Mouse (Mus musculus): Measurements from ENCODE around the gene Dip2b. TPM values are rescaled to one million over a fixed set of nuclear protein-coding genes. Genes with fewer than 3 reads are reported as not detected.

Dip2b gene
- total RNA-seq, 2 experiments from 2014 or later: 6.1 to 10.6 TPM

DNA sequence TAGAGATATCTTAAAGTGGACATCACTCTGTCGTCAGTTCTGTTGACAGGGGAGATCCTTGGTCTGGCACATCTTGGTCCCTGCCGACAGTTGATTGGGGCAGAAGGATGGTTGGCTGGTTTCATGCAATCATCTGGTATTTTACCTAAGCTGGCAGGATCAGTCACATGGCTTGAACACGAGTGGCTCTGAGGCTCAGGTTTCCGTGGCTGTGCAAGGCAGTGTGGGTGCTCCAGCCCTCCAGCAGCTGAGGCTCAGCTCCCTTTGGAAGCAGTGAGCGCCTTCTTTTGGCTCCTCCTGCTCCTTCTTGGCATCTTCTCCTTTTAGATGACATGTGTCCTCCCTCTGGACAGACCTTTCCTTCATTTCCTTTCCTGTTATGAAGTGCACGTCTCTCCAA lies 7.1 kb downstream of the Dip2b start:
- ATAC-seq (replicated peaks; ENCODE audit: low FRiP score, low TSS enrichment, poor library complexity, severe bottlenecking): no peak

DNA sequence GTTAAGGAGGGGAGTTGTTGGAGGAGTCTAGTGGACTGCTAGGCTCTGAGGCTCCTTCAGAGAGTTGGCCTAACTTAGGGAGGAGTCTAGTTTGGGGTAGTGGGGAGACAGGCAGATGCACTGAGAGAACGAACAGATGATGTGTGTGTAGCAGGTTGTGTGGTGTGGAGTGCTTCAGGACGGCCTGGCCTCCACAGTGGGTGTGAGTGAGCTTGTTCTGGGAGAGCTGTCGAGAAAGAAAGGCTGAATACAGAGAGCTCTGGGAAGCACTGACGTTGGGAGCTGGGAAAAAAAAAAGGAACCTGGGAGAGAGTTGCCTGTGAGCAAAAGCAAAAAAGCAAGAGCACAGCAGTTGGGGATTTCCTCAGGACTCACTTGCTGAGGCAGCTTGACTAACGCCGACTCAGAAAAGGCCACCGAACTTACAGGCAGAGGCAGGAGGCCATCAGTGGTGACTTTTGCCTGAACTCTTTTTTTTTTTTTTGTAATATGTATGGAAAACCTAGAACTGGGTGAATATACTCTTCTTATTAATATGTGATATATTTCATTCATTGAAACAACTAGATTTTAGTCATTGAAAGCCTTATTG lies 11.1 kb downstream of the Dip2b start:
- no peak for ATAC-seq (replicated peaks; ENCODE audit: low FRiP score, low TSS enrichment, poor library complexity, severe bottlenecking)

DNA sequence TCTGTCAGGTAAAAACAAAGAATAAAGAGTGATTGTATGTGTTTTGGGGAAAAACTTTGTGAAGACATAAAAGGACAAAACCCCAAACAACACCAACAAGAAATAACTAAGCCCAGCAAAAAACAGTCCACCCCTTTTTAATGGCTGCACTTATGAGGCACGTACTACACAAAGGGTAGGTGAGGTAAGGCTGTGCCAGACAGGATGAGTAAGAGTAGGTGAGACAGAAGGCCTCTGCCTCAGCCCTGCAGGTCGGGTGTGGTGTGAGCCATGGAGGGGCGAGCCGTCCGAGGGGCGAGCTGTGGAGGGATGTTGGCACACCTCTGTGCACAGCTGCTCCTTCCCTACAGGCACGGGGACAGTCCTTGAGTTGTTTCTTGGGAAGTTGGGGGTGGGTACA lies 12.5 kb downstream of the Dip2b start:
- ATAC-seq (replicated peaks; ENCODE audit: low FRiP score, low TSS enrichment, poor library complexity, severe bottlenecking): no peak

DNA sequence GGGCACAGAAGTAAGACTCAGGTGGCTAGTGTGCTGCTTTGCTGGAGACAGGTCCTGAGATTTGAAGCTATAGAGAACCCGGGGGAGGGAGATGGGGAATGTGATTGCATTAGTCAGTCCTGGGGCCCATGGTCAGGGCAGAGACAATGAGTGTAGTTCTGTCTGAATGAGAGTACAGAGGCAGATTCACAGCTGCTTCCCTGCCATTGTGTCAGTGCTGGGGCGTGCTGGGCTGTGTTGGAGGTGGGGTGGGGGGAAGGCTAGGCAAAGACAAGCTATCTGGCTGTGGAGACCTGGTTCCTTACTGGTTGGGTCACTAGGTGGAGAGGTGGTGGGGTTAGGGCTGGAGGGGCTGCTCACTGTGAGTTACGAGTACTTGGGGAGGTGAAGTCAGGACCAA lies 14.3 kb downstream of the Dip2b start:
- ATAC-seq (replicated peaks; ENCODE audit: low FRiP score, low TSS enrichment, poor library complexity, severe bottlenecking): no peak

DNA sequence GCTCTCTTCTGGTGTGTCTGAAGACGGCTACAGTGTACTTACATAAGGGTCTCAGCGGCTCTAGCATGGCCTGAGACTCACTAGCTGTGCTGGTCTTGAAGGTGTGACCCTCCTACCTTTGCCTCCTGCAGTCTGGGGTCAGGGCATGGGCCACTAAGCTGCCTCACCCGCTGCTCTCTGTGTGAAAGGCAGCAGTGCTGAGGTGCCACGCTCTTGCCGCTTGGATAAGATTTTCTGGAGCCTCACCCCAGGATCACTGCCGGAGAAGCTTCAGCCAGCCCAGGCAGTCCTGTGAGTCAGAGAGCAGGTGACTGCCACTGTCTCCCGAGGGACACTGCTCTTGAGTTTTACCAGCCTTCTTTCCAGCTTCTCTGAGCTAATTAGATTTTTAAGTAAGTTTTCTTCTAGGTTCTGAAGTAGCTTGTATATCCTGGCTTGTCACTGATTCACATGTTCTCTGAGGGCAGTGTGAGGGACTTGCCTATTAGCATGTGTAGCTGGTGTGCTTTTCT lies 18.0 kb downstream of the Dip2b start:
- no peak for ATAC-seq (replicated peaks; ENCODE audit: low FRiP score, low TSS enrichment, poor library complexity, severe bottlenecking)

DNA sequence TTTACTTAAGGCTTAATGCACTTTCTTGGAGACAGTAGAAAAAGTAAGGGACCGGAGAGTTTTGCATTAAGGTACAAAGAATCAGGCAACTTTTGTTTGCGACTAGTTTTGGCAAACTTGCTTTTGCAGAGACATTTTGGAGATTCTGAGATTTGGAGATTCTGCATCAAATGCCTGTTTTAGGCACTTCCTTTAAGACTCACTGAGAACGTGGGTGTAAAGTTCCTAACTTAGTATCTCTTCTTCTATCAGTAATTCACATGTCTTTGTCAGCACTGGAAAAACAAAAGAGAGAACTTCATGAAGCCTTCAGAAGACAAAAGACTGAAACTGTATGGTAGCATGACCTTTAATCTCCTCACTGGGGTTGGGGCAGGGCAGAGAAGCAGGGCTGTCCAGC lies 19.2 kb downstream of the Dip2b start:
- ATAC-seq (replicated peaks; ENCODE audit: low FRiP score, low TSS enrichment, poor library complexity, severe bottlenecking): no peak

DNA sequence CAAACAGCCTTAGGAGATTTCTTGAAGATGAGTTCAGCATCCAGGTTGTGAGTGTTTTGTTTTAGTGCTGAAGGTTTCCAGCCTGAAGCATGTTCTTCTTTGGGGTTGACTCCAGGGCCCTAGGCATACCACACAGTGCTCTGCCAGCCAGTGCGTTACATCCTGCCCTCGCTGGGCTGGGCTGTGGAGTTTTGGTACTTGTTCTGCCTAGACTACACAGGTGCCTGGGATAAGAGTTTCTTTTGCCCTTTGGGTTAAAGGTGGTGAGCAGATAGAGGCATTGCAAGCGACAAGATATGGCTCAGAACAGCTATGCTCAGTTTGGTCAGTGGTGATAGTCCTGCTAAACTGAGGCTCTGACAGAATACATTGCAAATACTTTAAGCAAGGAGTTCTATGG lies 19.7 kb downstream of the Dip2b start:
- ATAC-seq (replicated peaks; ENCODE audit: low FRiP score, low TSS enrichment, poor library complexity, severe bottlenecking): peak; percentile 92

DNA sequence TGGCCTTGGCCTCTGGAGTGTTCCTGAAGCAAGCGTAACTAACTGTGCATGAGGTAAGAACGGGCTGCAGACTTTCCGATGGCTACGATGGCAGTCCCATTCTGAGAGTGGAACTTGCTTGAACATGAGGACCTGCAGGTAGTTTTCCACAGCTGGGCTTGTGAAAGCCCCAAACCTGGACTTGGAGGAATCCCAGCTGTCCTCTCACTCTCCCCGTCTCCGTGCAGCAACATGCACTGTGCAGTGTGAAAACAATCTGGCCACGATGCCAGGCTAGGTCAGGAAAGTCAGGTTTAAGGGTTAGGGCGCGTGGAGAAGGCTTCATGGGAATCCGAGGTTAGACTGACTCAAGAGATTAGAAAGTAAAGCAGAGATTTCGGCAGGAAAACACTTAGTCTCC lies 20.4 kb downstream of the Dip2b start:
- no peak for ATAC-seq (replicated peaks; ENCODE audit: low FRiP score, low TSS enrichment, poor library complexity, severe bottlenecking)

DNA sequence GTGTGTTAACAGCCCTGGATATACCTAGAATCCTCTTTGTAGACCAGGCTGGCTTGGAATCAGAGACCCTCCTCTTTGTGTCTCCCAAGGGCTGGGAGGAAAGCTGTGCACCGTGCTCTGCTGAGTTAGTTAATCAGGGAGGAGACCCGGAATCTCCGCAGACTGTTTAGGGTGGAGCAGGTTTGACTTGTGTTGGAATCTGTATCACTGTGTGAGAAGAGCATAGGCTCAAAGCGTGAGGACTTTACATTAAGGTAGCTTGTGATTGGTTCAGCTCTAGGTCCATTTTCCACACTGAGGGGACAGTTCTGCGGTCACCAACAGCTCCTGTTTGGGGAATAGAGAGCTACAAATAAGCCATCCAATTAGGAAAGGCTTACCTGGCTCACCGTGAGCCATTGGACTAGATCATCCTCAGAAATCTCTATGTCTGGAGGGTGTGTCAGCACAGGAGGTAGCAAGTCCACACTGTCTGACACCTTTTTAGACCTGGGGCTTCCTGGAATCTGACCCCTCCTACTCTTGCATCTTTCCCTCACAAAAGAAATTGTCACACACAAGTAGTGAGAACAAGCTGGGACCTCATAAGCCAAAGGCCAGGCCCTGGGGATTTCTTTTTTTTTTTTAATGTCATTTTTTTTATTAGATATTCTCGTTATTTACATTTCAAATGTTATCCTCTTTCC lies 21.3 kb downstream of the Dip2b start:
- ATAC-seq (replicated peaks; ENCODE audit: low FRiP score, low TSS enrichment, poor library complexity, severe bottlenecking): no peak

DNA sequence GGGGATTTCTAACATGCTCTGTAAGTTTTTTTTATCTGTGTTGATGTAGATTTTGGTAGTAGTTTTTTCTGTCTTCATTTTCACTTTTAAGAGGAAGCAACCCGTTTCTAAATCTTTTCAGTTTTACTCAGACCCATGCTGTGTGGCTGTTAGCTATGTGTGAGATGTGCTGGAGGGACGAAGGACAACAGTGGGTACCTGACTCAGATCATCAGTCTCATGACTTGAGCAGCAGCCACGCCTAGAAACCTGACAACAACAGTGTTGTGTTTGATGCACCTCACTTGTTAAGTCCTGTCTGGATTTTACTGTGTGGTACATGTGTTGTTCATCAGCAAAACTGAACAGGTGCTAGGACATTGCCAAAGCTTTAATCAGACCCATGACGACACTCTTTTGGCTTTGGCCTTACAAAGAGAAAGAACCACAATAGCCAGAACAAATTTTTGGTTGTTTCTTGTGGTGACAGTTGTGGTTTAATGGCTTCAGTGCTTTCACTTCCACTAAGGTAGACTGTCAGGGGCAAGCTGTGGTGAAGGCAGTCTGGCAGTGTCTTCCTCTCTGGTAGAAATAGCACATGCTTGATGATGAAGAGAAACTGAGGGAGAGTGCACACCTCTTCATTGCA lies 22.2 kb downstream of the Dip2b start:
- no peak for ATAC-seq (replicated peaks; ENCODE audit: low FRiP score, low TSS enrichment, poor library complexity, severe bottlenecking)

DNA sequence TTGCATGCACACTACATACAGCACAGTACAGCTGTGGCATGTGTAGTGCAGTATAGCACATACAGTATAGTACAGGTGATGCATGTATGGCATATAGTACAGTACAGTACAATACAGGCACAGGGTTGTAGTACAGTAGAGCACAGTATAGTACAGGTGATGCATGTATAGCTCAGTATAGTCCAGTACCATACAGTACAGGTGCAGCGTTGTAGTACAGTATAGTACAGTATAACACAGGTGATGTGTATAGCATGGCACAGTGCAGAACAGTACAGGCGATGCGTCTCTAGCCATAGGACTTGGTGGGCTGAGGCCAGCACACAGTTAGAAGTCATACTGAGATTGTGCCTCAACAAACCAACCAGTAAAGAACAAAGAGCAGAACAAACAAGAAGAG lies 22.9 kb downstream of the Dip2b start:
- ATAC-seq (replicated peaks; ENCODE audit: low FRiP score, low TSS enrichment, poor library complexity, severe bottlenecking): no peak

DNA sequence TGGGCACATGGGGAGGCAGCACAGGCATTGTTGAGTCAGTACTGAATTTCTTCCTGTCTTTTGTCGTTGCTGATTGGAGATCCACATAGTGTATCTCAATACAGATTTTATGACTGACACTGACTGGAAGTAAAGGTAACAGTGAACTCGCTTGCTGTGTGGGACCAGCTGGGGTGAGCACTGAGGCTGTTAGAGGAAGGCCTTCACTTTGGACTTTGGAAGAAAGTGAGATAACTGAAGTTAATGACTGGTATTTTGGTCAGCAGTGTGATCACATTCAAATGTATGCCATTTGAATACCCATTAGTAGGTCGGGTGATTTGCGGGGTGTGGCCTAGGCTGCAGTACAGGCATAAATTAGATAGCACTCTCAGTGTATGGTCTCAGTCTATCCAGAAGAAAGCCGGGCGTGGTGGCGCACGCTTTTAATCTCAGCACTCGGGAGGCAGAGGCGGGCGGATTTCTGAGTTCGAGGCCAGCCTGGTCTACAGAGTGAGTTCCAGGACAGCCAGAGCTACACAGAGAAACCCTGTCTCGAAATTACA lies 24.8 kb downstream of the Dip2b start:
- ATAC-seq (replicated peaks; ENCODE audit: low FRiP score, low TSS enrichment, poor library complexity, severe bottlenecking): peak; percentile 73

DNA sequence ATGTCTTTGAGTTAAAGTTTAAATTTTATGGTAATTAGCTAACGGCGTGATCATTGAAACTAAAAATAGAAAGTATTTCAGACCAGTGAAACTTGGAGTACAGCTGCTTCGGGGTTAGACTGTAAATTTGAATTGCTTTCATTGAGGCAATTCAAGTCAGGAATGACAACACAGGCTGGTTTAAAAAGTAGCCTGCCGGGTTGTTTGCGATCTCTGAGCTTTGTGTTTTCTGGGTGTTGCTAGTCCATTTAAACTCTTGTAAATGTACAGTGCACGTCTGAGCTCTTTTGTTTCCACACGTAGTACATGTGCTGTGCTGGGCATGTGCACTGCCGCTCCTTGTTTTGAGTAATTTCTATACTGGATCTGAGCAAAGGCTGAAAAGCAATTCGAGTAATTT lies 28.2 kb downstream of the Dip2b start:
- ATAC-seq (replicated peaks; ENCODE audit: low FRiP score, low TSS enrichment, poor library complexity, severe bottlenecking): no peak

DNA sequence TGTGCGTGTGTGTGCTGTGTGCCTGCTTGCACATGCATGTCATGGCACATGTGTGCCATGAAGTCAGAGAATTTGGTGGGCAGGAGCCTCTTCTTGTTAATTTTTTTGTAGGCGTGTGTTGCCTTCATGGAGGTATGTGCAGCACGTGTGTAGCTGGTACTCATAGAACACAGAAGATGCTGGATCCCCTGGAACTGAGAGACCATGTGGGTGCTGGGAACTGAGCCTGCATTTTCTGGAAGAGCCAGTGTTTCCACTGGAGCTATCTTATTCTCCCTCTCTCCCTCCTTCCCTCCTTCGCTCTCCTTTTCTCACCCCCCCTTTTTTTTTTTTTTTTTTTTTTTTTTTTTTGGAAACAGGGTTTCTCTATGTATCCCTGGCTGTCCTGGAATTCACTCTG lies 30.6 kb downstream of the Dip2b start:
- ATAC-seq (replicated peaks; ENCODE audit: low FRiP score, low TSS enrichment, poor library complexity, severe bottlenecking): no peak

DNA sequence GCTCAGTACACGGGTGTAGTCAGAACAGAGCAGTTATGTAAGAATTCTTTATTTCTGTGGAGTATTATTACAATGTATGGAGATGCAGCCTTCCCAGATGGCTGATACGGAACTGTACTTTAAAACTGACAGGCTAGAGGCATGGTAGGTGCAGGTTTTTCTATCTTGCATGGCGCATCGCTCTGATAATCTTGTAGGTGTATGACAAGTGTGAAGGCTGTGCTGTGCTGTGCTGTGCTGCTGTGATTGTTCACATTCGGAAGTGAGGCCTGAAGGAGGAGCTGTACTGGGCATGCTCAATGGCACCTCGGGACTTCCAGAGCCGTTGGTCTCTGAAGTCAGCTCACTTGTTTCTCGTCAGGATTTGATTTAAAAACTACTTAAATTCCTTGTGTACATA lies 31.6 kb downstream of the Dip2b start:
- no peak for ATAC-seq (replicated peaks; ENCODE audit: low FRiP score, low TSS enrichment, poor library complexity, severe bottlenecking)

DNA sequence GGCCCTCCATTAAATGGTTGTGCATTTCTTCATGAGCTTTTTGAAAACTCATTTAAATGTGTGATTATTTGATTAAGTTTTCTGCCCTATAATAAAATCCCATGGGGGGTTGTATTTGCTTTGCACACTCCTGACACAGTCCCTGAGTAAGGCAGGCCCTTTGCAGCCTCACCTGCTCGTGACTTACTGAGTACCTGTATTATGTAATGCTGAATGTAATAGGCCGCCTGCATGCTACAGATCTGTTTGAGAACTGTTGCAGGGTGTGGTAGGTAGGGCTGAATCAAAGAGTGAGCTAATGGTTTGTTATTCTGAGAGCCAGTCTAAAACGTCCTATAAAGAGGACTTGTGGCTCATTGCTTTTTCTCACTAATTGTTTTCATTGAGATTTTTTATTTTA lies 33.4 kb downstream of the Dip2b start:
- ATAC-seq (replicated peaks; ENCODE audit: low FRiP score, low TSS enrichment, poor library complexity, severe bottlenecking): no peak

DNA sequence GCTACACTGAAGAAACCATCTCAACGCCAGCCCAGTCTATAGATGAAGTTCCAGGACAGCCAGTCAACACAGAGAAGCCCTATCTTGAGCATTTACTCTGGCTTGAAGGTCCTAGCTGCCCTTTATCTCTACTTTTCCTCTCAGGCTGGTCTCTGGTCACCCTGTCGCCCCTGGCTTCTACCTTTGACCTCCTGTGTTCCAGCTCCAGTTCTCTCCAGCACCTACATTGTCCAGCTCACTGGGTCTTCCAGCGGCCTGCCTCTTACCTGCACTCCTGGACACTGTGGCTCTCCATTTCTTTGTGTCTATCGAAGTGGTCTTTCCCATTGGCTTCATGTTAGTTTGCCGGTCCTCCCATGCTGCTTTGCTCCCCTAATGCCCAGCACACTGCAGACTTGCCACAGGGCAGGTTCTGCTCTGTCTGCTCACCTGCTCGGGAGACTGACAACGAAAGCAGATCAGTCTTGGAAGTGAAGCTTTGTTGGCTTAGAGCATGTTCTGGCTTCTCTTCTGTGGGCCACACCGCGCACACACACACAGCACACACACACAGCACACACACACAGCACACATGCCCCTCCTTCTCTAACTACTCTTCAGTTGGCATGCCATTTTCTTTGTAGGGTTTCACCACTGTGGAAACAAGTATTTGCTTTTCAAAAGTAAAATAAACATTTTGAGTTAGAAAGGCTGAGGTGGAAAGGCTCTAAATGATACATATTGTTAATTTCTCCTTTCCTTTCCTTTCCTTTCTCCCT lies 35.4 kb downstream of the Dip2b start:
- ATAC-seq (replicated peaks; ENCODE audit: low FRiP score, low TSS enrichment, poor library complexity, severe bottlenecking): no peak

DNA sequence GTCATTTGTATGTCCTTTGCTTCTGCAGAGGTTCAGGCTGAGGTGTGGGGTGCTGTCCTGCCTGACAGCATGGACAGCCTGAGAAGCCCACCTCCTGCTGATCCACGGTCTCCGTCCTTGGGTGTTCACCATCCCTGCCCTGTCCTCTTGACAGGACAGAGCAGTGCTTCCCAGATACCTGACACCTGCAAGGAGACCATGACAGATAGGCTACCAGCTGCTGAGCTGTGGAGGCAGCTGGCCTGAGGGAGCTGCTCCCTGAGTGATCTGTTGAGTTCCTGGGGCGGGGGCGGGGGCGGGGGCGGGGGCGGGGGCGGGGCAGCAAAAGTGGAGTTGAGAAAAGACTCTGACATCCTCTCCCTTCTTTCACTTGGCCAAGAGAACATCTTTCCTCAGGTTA lies 36.3 kb downstream of the Dip2b start:
- no peak for ATAC-seq (replicated peaks; ENCODE audit: low FRiP score, low TSS enrichment, poor library complexity, severe bottlenecking)

DNA sequence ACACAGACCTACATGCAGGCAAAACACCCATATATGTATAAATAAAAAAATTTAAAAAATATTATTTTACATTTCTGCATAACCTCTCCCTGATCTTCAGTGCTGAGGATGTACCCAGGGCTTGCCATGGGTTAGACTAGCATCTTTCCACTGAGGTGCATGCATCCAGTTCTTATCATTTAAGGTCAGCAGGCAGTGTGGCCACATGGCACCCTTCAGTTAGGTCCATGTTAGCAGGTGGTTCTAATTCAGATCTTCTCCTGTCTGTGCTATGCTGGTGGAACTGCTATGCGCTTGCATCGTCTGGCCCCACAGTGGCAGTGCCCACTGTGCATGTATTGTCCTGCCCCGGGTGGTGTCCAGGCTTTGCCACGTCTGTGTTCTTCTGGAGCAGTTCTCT lies 37.9 kb downstream of the Dip2b start:
- peak; percentile 80 for ATAC-seq (replicated peaks; ENCODE audit: low FRiP score, low TSS enrichment, poor library complexity, severe bottlenecking)

DNA sequence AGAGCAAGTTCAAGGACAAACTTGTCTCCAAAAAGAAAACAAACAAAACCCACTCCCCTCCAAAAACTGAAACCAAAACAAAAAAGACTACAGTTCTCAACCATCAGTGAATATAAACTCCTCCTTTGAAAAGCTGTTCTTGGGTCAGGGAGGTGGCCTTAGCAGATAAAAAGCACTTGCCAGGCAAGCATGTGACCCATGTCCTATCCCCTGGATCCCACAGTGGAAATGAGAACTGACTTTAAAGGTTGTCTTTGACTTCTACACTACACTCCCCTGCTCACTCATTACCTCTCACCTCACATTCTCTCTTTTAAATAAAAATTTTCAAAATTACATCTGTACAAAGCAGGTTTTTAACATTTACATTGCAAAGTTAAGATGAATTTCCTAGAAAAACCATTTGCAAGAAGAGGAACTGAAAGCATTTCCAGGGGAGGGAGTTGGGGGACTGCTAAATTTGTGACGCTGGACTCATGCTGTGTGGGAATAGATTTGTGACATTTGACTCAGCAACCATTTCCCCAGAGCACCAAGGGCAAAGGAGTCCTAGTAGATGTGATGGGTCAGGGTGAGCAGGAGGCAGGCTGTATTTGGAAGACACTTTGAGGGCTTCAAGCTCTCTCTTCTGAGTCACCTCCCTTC lies 42.5 kb downstream of the Dip2b start:
- ATAC-seq (replicated peaks; ENCODE audit: low FRiP score, low TSS enrichment, poor library complexity, severe bottlenecking): no peak
